Mouse (Mus musculus): ENCODE results near the gene Bicra.

DNA sequence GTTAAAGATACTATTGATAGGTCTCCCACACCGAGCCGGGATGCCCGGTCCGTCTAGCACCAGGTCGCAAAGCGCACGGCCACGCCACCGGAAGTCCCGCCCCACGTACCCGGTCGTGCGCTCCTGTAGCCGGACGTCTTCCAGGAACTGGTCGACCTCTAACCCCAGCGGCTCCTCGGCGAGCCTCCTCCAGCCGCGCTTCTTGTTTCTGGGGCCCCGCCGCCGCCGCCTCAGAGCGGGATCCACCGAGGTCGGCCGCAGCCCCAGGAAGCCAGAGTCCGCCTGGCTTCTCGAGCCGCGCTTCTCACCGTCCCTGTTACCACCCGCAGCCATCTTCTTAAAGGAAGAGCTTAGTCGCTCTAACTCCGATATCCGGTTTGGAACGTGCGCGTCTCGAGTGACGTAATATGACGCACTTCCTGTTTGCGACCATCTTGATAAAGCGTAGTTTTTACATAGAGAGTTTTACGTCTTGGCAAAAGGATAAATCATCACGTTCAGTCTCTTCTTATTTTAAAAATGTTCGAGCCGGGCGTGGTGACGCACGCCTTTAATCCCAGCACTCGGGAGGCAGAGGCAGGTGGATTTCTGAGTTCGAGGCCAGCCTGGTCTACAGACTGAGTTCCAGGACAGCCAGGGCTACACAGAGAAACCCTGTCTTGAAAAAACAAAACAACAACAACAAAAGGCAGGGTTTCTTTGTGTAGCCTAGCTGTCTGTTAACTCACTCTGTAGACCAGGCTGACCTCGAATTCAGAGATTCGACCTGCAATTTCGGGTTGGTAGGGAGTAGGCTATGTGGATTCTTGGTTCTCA lies 101.8 kb downstream of the Bicra start, which contains the start of gene Nop53:
- TF ChIP-seq POLR2A (IDR thresholded peaks at IDR 0.05; ENCODE audit: insufficient read length, low read depth) (peak; percentile 78), MYOD1 (IDR thresholded peaks at IDR 0.05; ENCODE audit: control insufficient read depth in 1 of 3, insufficient read length in 2 of 3, low read depth in 2 of 3) (no peak), REST (IDR thresholded peaks at IDR 0.05; ENCODE audit: insufficient read depth, insufficient read length) (no peak), CEBPB (IDR thresholded peaks at IDR 0.05; ENCODE audit: insufficient read depth, poor library complexity, severe bottlenecking) (no peak), E2F4 (IDR thresholded peaks at IDR 0.05; ENCODE audit: insufficient read depth) (no peak), MAX (IDR thresholded peaks at IDR 0.05; ENCODE audit: low read depth) (no peak), USF1 (IDR thresholded peaks at IDR 0.05; ENCODE audit: low read depth) (no peak)

Data from myocyte (in vitro differentiated cells).